Mouse (Mus musculus): Measurements from ENCODE around the gene N4bp2.

- TF ChIP-seq GATA1 (IDR thresholded peaks at IDR 0.05; ENCODE audit: borderline replicate concordance, low read length), result no peak
- no peak for TF ChIP-seq FLI1 (IDR thresholded peaks at IDR 0.05; ENCODE audit: low read length)
These were observed 91.5 kb downstream of the N4bp2 start for GRCm38 (mm10) chr5:65854786-65855191.

Data from megakaryocyte, embryonic 14.5 days (primary cell).